Mouse (Mus musculus) embryonic facial prominence, embryonic 13.5 days (tissue): ENCODE results near the gene Sycp2l. TPM values are rescaled to one million over a fixed set of nuclear protein-coding genes. Genes with fewer than 3 reads are reported as not detected.

Source experiments
- ATAC-seq: fragments of 200-750 bp; cut with Nextera tagmentation; 2 replicates; pipeline ENCODE4 v1.8.0; 2017; ENCODE audit warnings: low read depth; ENCODE audit not compliant: insufficient number of reproducible peaks, insufficient read depth, low FRiP score, low TSS enrichment
- H3K27ac ChIP-seq: fragments of 300-500 bp; sonication (generic); 2 replicates; pipeline ENCODE4 v1.5.1; 2015; ENCODE audit warnings: moderate library complexity, mild to moderate bottlenecking, inconsistent platforms
- H3K27me3 ChIP-seq: fragments of 300-500 bp; sonication (generic); 2 replicates; pipeline ENCODE4 v1.6.1; 2015; ENCODE audit warnings: mild to moderate bottlenecking, inconsistent platforms
- H3K36me3 ChIP-seq: fragments of 300-500 bp; sonication (generic); 2 replicates; pipeline ENCODE4 v1.6.1; 2015; ENCODE audit warnings: mild to moderate bottlenecking, inconsistent platforms
- H3K4me1 ChIP-seq: fragments of 300-500 bp; sonication (generic); 2 replicates; pipeline ENCODE4 v1.6.1; 2015; ENCODE audit warnings: inconsistent platforms
- H3K4me2 ChIP-seq: fragments of 300-500 bp; sonication (generic); 2 replicates; pipeline ENCODE4 v1.6.1; 2015; ENCODE audit warnings: moderate library complexity, mild to moderate bottlenecking, inconsistent platforms
- H3K4me3 ChIP-seq: fragments of 300-500 bp; sonication (generic); 2 replicates; pipeline ENCODE4 v1.5.1; 2015; ENCODE audit warnings: mild to moderate bottlenecking, inconsistent platforms
- H3K9ac ChIP-seq: fragments of 300-500 bp; sonication (generic); 2 replicates; pipeline ENCODE4 v1.6.1; 2015; ENCODE audit warnings: mild to moderate bottlenecking, inconsistent platforms
- H3K9me3 ChIP-seq: fragments of 300-500 bp; sonication (generic); 2 replicates; pipeline ENCODE4 v1.6.1; 2016; ENCODE audit warnings: inconsistent platforms
- WGBS: fragments of 180-500 bp; shearing (Covaris S2); methylation state at CpG from one replicate; pipeline ENCODE4 v1.1.7; 2015; ENCODE audit warnings: mixed read lengths; 5-methylcytosine and 5-hydroxymethylcytosine counted together
- polyA plus RNA-seq: library from polyadenylated mRNA; unstranded; fragments of >200 nt; fragmentation: Nextera tagmentation; extraction: Ambion mirVana; gene quantifications from 2 replicates; pipeline ENCODE4 v1.2.1, GENCODE M21; 2015

The Sycp2l gene
- polyA plus RNA-seq, 1 experiment from 2014 or later, result 0.11 TPM

GRCm38 (mm10) chr13:41206241-41206640, 92.1 kb downstream of the Sycp2l start:
- no peak for ATAC-seq
- no peak overlapping the region for H3K9ac ChIP-seq
- no peaks in the 10 kb centered on the region for H3K36me3 ChIP-seq
- H3K4me1 ChIP-seq, result peaks cover 7% of the 10 kb centered on the region; the same call in 1 of the 2 replicates
- H3K4me2 ChIP-seq, result no peak overlapping the region
- H3K27ac ChIP-seq, result no peak overlapping the region
- WGBS, result 91% methylated on average over 5 of the region's 5 CpGs
- H3K27me3 ChIP-seq, result no peaks in the 10 kb centered on the region
- no peak overlapping the region for H3K4me3 ChIP-seq
- H3K9me3 ChIP-seq, result no peaks in the 10 kb centered on the region

DNA sequence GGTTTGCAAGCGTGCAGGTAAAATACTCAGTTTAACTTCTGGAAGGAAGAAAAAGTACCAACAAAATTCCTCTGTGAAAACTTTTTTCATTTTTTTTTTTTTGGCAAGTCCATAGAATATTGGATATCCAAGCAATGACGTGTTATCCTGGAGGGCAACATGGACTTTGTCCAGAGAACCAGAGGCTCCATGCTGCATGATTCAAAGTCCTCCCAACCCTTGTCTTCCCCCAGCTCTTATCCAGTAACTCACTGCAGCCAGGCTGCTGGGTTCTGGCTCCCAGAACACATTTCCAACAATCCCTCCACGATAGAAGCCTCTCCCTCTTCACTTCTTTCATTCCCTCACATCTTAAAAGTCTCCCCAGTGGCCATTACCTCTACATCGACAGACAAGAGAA, 97.2 kb downstream of the Sycp2l start:
- no peaks in the 10 kb centered on the region for H3K27me3 ChIP-seq
- WGBS, result 70% methylated on average over 4 of the region's 4 CpGs
- no peak overlapping the region for H3K27ac ChIP-seq
- H3K36me3 ChIP-seq, result no peaks in the 10 kb centered on the region
- H3K9ac ChIP-seq, result no peak overlapping the region
- no peak for ATAC-seq
- no peaks in the 10 kb centered on the region for H3K9me3 ChIP-seq
- no peak overlapping the region for H3K4me2 ChIP-seq
- H3K4me1 ChIP-seq, result peaks cover 13% of the 10 kb centered on the region
- no peak overlapping the region for H3K4me3 ChIP-seq

GRCm38 (mm10) chr13:41212558-41213322, 98.6 kb downstream of the Sycp2l start:
- no peak for ATAC-seq
- H3K4me1 ChIP-seq, result peaks cover 13% of the 10 kb centered on the region
- WGBS, result 58% methylated on average over 6 of the region's 6 CpGs
- no peaks in the 10 kb centered on the region for H3K36me3 ChIP-seq
- H3K9me3 ChIP-seq, result no peaks in the 10 kb centered on the region
- no peak overlapping the region for H3K4me3 ChIP-seq
- no peak overlapping the region for H3K4me2 ChIP-seq
- H3K27ac ChIP-seq, result peak overlapping the region; percentile 39
- H3K9ac ChIP-seq, result no peak overlapping the region
- H3K27me3 ChIP-seq, result no peaks in the 10 kb centered on the region

- Histone ChIP-seq H3K27me3 (no peaks in the 10 kb centered on the region), H3K4me1 (peaks cover 13% of the 10 kb centered on the region), H3K36me3 (no peaks in the 10 kb centered on the region), H3K9ac (no peak overlapping the region), H3K4me3 (no peak overlapping the region), H3K27ac (no peak overlapping the region), H3K9me3 (peaks cover 1% of the 10 kb centered on the region; the same call in 1 of the 2 replicates), H3K4me2 (no peak overlapping the region)
- WGBS, result 76% methylated on average over 6 of the region's 6 CpGs
- no peak for ATAC-seq
These were observed 101.6 kb downstream of the Sycp2l start for GRCm38 (mm10) chr13:41215669-41216068.

GRCm38 (mm10) chr13:41216236-41216635, 102.1 kb downstream of the Sycp2l start:
- Histone ChIP-seq H3K27ac (no peak overlapping the region), H3K27me3 (no peaks in the 10 kb centered on the region), H3K4me1 (peaks cover 13% of the 10 kb centered on the region), H3K9me3 (peaks cover 7% of the 10 kb centered on the region; the same call in 1 of the 2 replicates), H3K4me2 (no peak overlapping the region), H3K9ac (no peak overlapping the region), H3K36me3 (no peaks in the 10 kb centered on the region), H3K4me3 (no peak overlapping the region)
- 79% methylated on average over 3 of the region's 3 CpGs for WGBS
- ATAC-seq, result no peak

DNA sequence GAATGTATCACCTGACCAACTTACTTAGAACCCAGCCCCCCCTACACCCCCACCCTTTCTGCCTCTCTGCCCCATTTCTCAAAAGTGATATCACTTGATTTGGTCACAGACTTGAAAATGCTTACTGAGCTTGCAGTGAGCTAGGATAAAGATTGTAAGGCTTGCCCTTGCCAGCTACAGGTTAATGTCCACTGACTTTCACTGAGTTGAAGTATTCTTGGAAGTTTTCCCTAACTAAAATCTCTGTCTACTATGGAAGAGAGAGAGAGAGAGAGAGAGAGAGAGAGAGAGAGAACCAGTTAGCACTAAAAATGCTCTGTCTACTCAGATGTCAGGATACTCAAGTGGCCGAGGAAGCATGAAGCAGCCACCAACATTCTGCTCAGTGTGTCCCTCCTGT, 104.9 kb downstream of the Sycp2l start:
- H3K9me3 ChIP-seq, result peaks cover 7% of the 10 kb centered on the region; the same call in 1 of the 2 replicates
- no peaks in the 10 kb centered on the region for H3K27me3 ChIP-seq
- peak overlapping the region; percentile 65 for H3K4me2 ChIP-seq
- ATAC-seq, result no peak
- H3K9ac ChIP-seq, result no peak overlapping the region
- H3K27ac ChIP-seq, result no peak overlapping the region
- H3K4me1 ChIP-seq, result no peaks in the 10 kb centered on the region
- H3K4me3 ChIP-seq, result 0 out of 2 replicates have a peak overlapping the region, but pooled peaks have one; percentile 63
- WGBS, result 33% methylated on average over 1 of the region's 1 CpGs
- no peaks in the 10 kb centered on the region for H3K36me3 ChIP-seq

GRCm38 (mm10) chr13:41219687-41220303, 105.7 kb downstream of the Sycp2l start:
- peak overlapping the region; percentile 63 for H3K4me3 ChIP-seq
- no peaks in the 10 kb centered on the region for H3K36me3 ChIP-seq
- 1% methylated on average over 38 of the region's 39 CpGs for WGBS
- ATAC-seq, result peak; percentile 60; the same call in 1 of the 2 replicates
- H3K4me2 ChIP-seq, result peak overlapping the region; percentile 65
- peaks cover 7% of the 10 kb centered on the region; the same call in 1 of the 2 replicates for H3K9me3 ChIP-seq
- H3K4me1 ChIP-seq, result no peaks in the 10 kb centered on the region
- peak overlapping the region; percentile 72 for H3K9ac ChIP-seq
- H3K27ac ChIP-seq, result no peak overlapping the region; the same call in 1 of the 2 replicates
- no peaks in the 10 kb centered on the region for H3K27me3 ChIP-seq

DNA sequence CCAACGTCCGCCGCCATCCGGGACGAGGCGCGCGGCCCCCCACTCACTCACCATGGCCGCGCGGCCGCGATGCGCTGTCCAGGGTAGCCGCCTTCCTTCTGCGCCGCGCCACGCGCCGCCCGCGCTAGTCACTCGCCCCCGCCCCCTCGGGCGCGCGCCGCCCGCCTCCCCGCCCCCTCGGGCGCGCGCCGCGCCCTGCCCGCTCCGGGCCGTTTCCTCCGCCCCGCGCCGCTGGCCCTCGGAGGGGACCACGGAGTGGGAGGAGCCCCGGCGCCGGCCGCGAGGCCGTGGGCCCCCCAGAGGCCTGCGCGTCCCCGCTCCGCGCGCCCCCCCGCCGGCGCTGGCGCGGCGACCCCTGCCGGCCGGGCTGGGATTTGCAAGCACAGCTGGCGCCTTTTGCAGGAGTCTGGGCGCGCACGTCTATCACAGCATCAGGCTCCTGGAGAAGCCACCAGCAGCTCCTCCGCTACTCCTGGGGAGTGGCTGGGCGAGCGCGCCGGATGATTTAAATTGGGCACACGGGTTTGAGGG, 106.3 kb downstream of the Sycp2l start, which contains the start of gene Elovl2:
Elovl2 (minus strand) TSS at position 102 of the 531 bp plus-strand sequence.
- no peaks in the 10 kb centered on the region for H3K4me1 ChIP-seq
- H3K9ac ChIP-seq, result peak within 1 kb of the TSS; percentile 72
- H3K27ac ChIP-seq, result no peak within 1 kb of the TSS; the same call in 1 of the 2 replicates
- H3K4me3 ChIP-seq, result peak within 1 kb of the TSS; percentile 63
- H3K4me2 ChIP-seq, result peak within 1 kb of the TSS; percentile 65
- peak; percentile 85 for ATAC-seq
- WGBS, result 1% methylated on average over 49 of the region's 77 CpGs
- H3K27me3 ChIP-seq, result no peaks in the 10 kb centered on the region
- H3K9me3 ChIP-seq, result peaks cover 7% of the 10 kb centered on the region; the same call in 1 of the 2 replicates
- H3K36me3 ChIP-seq, result no peaks in the 10 kb centered on the region

Other genes with a start within 250 kb of the Sycp2l start
- 56.3 and 56.6 TPM in 2 replicates for gene Pak1ip1, start 113.3 kb upstream of the Sycp2l start, polyA plus RNA-seq
- gene Tmem14c, start 98.0 kb upstream of the Sycp2l start, polyA plus RNA-seq, result 201 and 204 TPM in 2 replicates
- gene Mak, start 34.6 kb upstream of the Sycp2l start, polyA plus RNA-seq, result 0.66 and 0.91 TPM in 2 replicates
- not detected in 2 replicates for gene Gcm2, start 3.3 kb upstream of the Sycp2l start, polyA plus RNA-seq
- 8.3 and 9.0 TPM in 2 replicates for gene Elovl2, start 106.1 kb downstream of the Sycp2l start, polyA plus RNA-seq
- gene Smim13, start 135.5 kb downstream of the Sycp2l start, polyA plus RNA-seq, result 16.0 and 17.1 TPM in 2 replicates
- gene Gm17364, start 159.7 kb downstream of the Sycp2l start, polyA plus RNA-seq, result not detected in 2 replicates